In the genomic region with DNA sequence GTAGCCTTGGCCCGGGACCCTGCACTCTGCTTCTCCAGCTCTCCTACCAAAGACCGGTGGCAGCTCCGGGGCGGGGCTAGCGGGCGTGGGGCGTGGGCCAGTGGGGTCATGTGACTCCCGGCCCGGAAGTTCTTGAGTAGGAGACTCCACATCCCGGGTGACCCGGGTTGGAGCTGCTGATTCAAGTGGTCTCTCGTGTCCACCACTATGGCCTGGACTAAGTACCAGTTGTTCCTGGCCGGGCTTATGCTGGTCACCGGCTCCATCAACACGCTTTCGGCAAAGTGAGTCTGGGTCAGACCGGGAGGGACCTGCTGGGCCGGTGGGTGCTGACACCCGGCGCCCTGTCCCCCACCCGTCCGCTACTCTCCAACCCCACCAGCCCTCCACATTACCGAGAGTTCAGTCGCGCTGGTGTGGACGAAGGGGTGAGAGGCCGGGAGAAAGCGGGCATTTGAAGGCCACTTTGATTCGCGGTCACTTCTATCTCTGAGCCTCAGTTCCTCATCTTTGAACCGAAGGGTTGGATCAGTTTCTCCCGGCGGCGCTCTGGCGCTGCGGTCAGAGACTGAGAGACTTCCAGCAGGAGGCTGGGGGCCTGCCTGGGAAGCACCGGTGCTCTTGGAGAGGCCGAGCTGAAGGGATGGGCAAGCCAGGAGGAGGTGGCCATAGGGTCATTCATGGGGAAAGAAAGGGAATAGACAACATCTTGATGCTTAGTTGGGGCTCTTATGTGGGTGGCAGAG, we compare ENCODE assay signal across 8 mouse cellular contexts. TPM values are rescaled to one million over a fixed set of nuclear protein-coding genes. Genes with fewer than 3 reads are reported as not detected.
DNase-seq lines count a peak whose midpoint lies in the region; ATAC-seq and TF ChIP-seq lines count a peak whose summit lies in the region.

TSS of gene Slc35f6 (plus strand) at position 119 of the 746 bp plus-strand sequence.

- ATAC-seq in forebrain, embryonic 15.5 days (replicated peaks): peak; percentile 95
- peak; percentile 95 for ATAC-seq in lung, embryonic 14.5 days (ENCODE audit: insufficient read depth)

- no peak for TF ChIP-seq CTCF in layer of hippocampus, adult 2 months (conservative IDR thresholded peaks at IDR 0.05)
- TF ChIP-seq CTCF in lung, embryonic 14.5 days (IDR thresholded peaks at IDR 0.05; ENCODE audit: low read depth): no peak
- no peak for TF ChIP-seq CTCF in olfactory bulb, adult 2 months (IDR thresholded peaks at IDR 0.05; ENCODE audit: insufficient read depth, low read depth, low read length)
- no peak for TF ChIP-seq CTCF in thymus, adult 2 months (IDR thresholded peaks at IDR 0.05; ENCODE audit: borderline replicate concordance, control insufficient read depth, extremely low read depth, insufficient read depth, low read length, poor library complexity)

- H3K4me3 ChIP-seq in forebrain, embryonic 15.5 days: peak within 1 kb of the TSS; percentile 87
- H3K4me3 ChIP-seq in layer of hippocampus, adult 2 months: peak within 1 kb of the TSS; percentile 82
- peak within 1 kb of the TSS; percentile 83 for H3K4me3 ChIP-seq in lung, embryonic 14.5 days (ENCODE audit: low read depth, low read length)
- peak within 1 kb of the TSS; percentile 70 for H3K4me3 ChIP-seq in olfactory bulb, adult 2 months (ENCODE audit: insufficient read depth, low read depth, low read length)
- H3K4me3 ChIP-seq in thymus, adult 2 months (ENCODE audit: control insufficient read depth, insufficient read depth, low read length): peak within 1 kb of the TSS; percentile 76

- peaks cover 15% of the 10 kb centered on the region for H3K4me1 ChIP-seq in forebrain, embryonic 15.5 days
- H3K4me1 ChIP-seq in lung, embryonic 14.5 days (ENCODE audit: insufficient read depth): no peaks in the 10 kb centered on the region
- H3K4me1 ChIP-seq in olfactory bulb, adult 2 months (ENCODE audit: control insufficient read depth, insufficient read depth, low read length): peaks cover 32% of the 10 kb centered on the region
- H3K4me1 ChIP-seq in thymus, adult 2 months (replicated peaks; ENCODE audit: control insufficient read depth, insufficient read depth, low read length): peaks cover 12% of the 10 kb centered on the region

- peak within 1 kb of the TSS; percentile 44 for H3K27ac ChIP-seq in forebrain, embryonic 15.5 days (replicated peaks)
- peak within 1 kb of the TSS; percentile 94 for H3K27ac ChIP-seq in layer of hippocampus, adult 2 months
- H3K27ac ChIP-seq in lung, embryonic 14.5 days (ENCODE audit: low read depth): peak within 1 kb of the TSS; percentile 39; the same call in 1 of the 2 replicates
- peak within 1 kb of the TSS; percentile 35 for H3K27ac ChIP-seq in olfactory bulb, adult 2 months (ENCODE audit: insufficient read depth, low read depth, low read length)
- H3K27ac ChIP-seq in thymus, adult 2 months (ENCODE audit: control insufficient read depth, insufficient read depth, low read length): no peak within 1 kb of the TSS

- peak within 1 kb of the TSS; percentile 66 for H3K9ac ChIP-seq in forebrain, embryonic 15.5 days (replicated peaks)
- peak within 1 kb of the TSS; percentile 74 for H3K9ac ChIP-seq in lung, embryonic 14.5 days

- peak; percentile 69 for DNase-seq in ES-CJ7 (ENCODE audit: low read depth, low spot score)
- peak; percentile 88 for DNase-seq in cerebellum, adult 11 months
- DNase-seq in heart, postnatal 25 days (ENCODE audit: low spot score): peak; percentile 90
- peak; percentile 91 to 93 for DNase-seq in layer of hippocampus, adult 2 months (ENCODE audit: low spot score in 2 of 2)
- peak; percentile 92 for DNase-seq in lung, embryonic 14.5 days
- peak; percentile 97 for DNase-seq in thymus, adult 2 months

- no peaks in the 10 kb centered on the region for H3K9me3 ChIP-seq in forebrain, embryonic 15.5 days
- H3K9me3 ChIP-seq in lung, embryonic 14.5 days (ENCODE audit: low read depth, low read length): no peaks in the 10 kb centered on the region

- H3K36me3 ChIP-seq in forebrain, embryonic 15.5 days: no peaks in the 10 kb centered on the region
- H3K36me3 ChIP-seq in lung, embryonic 14.5 days (ENCODE audit: insufficient read depth): no peaks in the 10 kb centered on the region
- H3K36me3 ChIP-seq in thymus, adult 2 months (ENCODE audit: control insufficient read depth, insufficient read depth, low read length): no peaks in the 10 kb centered on the region

- WGBS in forebrain, embryonic 15.5 days: under 1% methylated on average over 38 of the region's 38 CpGs
- under 1% methylated on average over 38 of the region's 38 CpGs for whole genome bisulfite sequencing in lung, embryonic 14.5 days
- under 1% methylated on average over 38 of the region's 38 CpGs for WGBS in olfactory bulb, adult 2 months
- under 1% methylated on average over 38 of the region's 38 CpGs for WGBS in thymus, adult 2 months

- intact Hi-C loops in heart, postnatal 25 days (cut with DNase I): loop anchor here (2.0 kb wide), 1 partner anchor 17 kb away; no protein-coding TSS in a partner anchor

- TF ChIP-seq POLR2A in olfactory bulb, adult 2 months (IDR thresholded peaks at IDR 0.05; ENCODE audit: insufficient read depth, low read depth, low read length): peak; percentile 52; the same call in 1 of the 2 replicates
- peak; percentile 45; the same call in 1 of the 2 replicates for TF ChIP-seq POLR2A in thymus, adult 2 months (IDR thresholded peaks at IDR 0.05; ENCODE audit: control insufficient read depth, extremely low read depth, insufficient read depth, low read length, poor library complexity)

- H3K27me3 ChIP-seq in forebrain, embryonic 15.5 days: no peaks in the 10 kb centered on the region
- no peaks in the 10 kb centered on the region for H3K27me3 ChIP-seq in lung, embryonic 14.5 days (ENCODE audit: insufficient read depth, low read length)
- H3K27me3 ChIP-seq in thymus, adult 2 months (ENCODE audit: control insufficient read depth, insufficient read depth, low read length): no peaks in the 10 kb centered on the region

- H3K4me2 ChIP-seq in forebrain, embryonic 15.5 days (replicated peaks): peak within 1 kb of the TSS; percentile 97
- H3K4me2 ChIP-seq in lung, embryonic 14.5 days: peak within 1 kb of the TSS; percentile 93

RNA-seq across cellular contexts. Expression of gene Slc35f6, which starts in this region (rescaled TPM):
- polyA plus RNA-seq in forebrain, embryonic 15.5 days (2015; fragmentation: Nextera tagmentation; extraction: Ambion mirVana): 28.0 and 31.1 TPM in 2 replicates
- 10 to 100 TPM; 44.1 to 47.2 TPM for total RNA-seq in heart, postnatal 25 days (2021)
- 10 to 100 TPM; 39.2 to 39.9 TPM for total RNA-seq in layer of hippocampus, adult 2 months (2021)
- 27.6 and 29.5 TPM in 2 replicates for polyA plus RNA-seq in lung, embryonic 14.5 days (2014; fragmentation: Nextera tagmentation; extraction: Ambion mirVana)
- polyA plus RNA-seq in olfactory bulb, adult 2 months (2012; ENCODE audit: insufficient read depth, insufficient read length, low replicate concordance, missing spikeins): not detected in 2 replicates
- polyA plus RNA-seq in thymus, adult 2 months (2012; rRNA removed): 71.8 and 88.0 TPM in 2 replicates
